Mouse (Mus musculus) stomach, embryonic 14.5 days (tissue): ENCODE measurements around the gene Rufy3. TPM values are rescaled to one million over a fixed set of nuclear protein-coding genes. Genes with fewer than 3 reads are reported as not detected.

Experiments used
- ATAC-seq: fragments of 200-750 bp; cut with Nextera tagmentation; 2 replicates; pipeline ENCODE4 v1.8.0; 2017; ENCODE audit warnings: low read depth, moderate TSS enrichment; ENCODE audit not compliant: insufficient number of reproducible peaks, insufficient read depth, low FRiP score
- H3K27ac ChIP-seq: fragments of 300-500 bp; sonication (generic); 2 replicates; pipeline ENCODE4 v1.5.1; 2014; ENCODE audit warnings: mild to moderate bottlenecking, low read length, moderate library complexity, mixed read lengths
- H3K27me3 ChIP-seq: fragments of 300-500 bp; sonication (generic); 2 replicates; pipeline ENCODE4 v1.6.1; 2014; ENCODE audit warnings: low read length, control low read depth, mixed read lengths; ENCODE audit not compliant: control insufficient read depth, insufficient read depth
- H3K36me3 ChIP-seq: fragments of 300-500 bp; sonication (generic); 2 replicates; pipeline ENCODE4 v1.6.1; 2014; ENCODE audit warnings: mild to moderate bottlenecking, control low read depth, low read length, moderate library complexity, mixed read lengths; ENCODE audit not compliant: control insufficient read depth, insufficient read depth
- H3K4me1 ChIP-seq: fragments of 300-500 bp; sonication (generic); 2 replicates; pipeline ENCODE4 v1.6.1; 2014; ENCODE audit warnings: low read length, control low read depth, mixed read lengths; ENCODE audit not compliant: control insufficient read depth, insufficient read depth
- H3K4me2 ChIP-seq: fragments of 300-500 bp; sonication (generic); replicated peaks from 2 replicates; pipeline ENCODE4 v1.6.1; 2014; ENCODE audit warnings: low read depth, low read length, control low read depth
- H3K4me3 ChIP-seq: fragments of 300-500 bp; sonication (generic); 2 replicates; pipeline ENCODE4 v1.5.1; 2014; ENCODE audit warnings: low read depth, low read length, control low read depth
- H3K9ac ChIP-seq: fragments of 300-500 bp; sonication (generic); replicated peaks from 2 replicates; pipeline ENCODE4 v1.6.1; 2014; ENCODE audit warnings: low read depth, mild to moderate bottlenecking, control low read depth, low read length, moderate library complexity, mixed read lengths
- H3K9me3 ChIP-seq: fragments of 300-500 bp; sonication (generic); 2 replicates; pipeline ENCODE4 v1.6.1; 2016; ENCODE audit warnings: low read depth, low read length, control low read depth; ENCODE audit not compliant: control insufficient read depth
- WGBS: fragments of 180-500 bp; shearing (Covaris S2); extraction: QIAGEN DNeasy Blood & Tissue Kit; methylation state at CpG from one replicate; pipeline ENCODE4 v1.1.7; 2014; 5-methylcytosine and 5-hydroxymethylcytosine counted together
- polyA plus RNA-seq: library from polyadenylated mRNA; unstranded; fragments of >200 nt; fragmentation: Nextera tagmentation; extraction: Ambion mirVana; gene quantifications from 2 replicates; pipeline ENCODE4 v1.2.1, GENCODE M21; 2014

Rufy3 gene
- polyA plus RNA-seq, 1 experiment from 2014 or later: 25.1 TPM

DNA sequence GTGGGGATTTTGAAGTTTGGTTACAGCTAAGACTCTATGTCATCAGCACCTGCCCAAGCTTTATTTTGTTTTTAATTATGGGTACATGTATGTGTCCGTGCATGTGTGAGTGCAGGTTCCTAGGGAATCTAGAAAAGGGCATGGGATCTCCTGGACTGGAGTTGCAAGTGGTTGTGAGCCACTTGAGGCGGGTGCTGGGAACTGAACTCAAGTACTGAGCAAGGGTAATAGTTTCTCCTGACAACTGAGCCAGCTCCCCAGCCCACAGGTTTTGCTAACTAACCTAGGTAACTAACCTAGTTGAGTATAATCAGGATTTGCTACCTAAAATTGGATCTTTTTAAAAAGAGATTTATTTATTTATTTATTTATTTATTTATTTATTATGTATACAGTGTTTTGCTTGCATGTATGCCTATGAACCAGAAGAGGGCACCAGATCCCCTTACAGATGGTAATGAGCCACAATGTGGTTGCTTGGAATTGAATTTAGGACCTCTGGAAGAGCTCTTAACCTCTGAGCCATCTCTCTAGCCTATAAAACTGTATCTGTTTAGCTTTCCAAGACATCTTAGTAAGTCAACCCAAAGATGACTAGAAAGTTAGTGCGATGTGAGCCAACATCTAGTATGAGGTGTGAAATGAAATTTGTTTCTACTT is 124.6 kb downstream of the Rufy3 start:
- H3K27ac ChIP-seq: no peak overlapping the region
- 82% methylated on average over 3 of the region's 3 CpGs for WGBS
- H3K9ac ChIP-seq: no peak overlapping the region
- 0 out of 2 replicates have a peak, but pooled peaks have one; percentile 4 for ATAC-seq
- no peak overlapping the region for H3K4me2 ChIP-seq
- 0 out of 2 replicates have a peak, but pooled peaks cover 3% of the 10 kb centered on the region for H3K4me1 ChIP-seq
- no peaks in the 10 kb centered on the region for H3K36me3 ChIP-seq
- no peaks in the 10 kb centered on the region for H3K27me3 ChIP-seq
- H3K4me3 ChIP-seq: no peak overlapping the region
- H3K9me3 ChIP-seq: no peaks in the 10 kb centered on the region

- Histone ChIP-seq H3K4me1 (0 out of 2 replicates have a peak, but pooled peaks cover 3% of the 10 kb centered on the region), H3K36me3 (no peaks in the 10 kb centered on the region), H3K9ac (no peak overlapping the region), H3K4me2 (no peak overlapping the region), H3K27ac (no peak overlapping the region), H3K4me3 (no peak overlapping the region), H3K9me3 (no peaks in the 10 kb centered on the region), H3K27me3 (no peaks in the 10 kb centered on the region)
- ATAC-seq: no peak
- 22% methylated on average over 10 of the region's 10 CpGs for WGBS
Observed at GRCm38 (mm10) chr5:88690681-88691505, 126.1 kb downstream of the Rufy3 start.

DNA sequence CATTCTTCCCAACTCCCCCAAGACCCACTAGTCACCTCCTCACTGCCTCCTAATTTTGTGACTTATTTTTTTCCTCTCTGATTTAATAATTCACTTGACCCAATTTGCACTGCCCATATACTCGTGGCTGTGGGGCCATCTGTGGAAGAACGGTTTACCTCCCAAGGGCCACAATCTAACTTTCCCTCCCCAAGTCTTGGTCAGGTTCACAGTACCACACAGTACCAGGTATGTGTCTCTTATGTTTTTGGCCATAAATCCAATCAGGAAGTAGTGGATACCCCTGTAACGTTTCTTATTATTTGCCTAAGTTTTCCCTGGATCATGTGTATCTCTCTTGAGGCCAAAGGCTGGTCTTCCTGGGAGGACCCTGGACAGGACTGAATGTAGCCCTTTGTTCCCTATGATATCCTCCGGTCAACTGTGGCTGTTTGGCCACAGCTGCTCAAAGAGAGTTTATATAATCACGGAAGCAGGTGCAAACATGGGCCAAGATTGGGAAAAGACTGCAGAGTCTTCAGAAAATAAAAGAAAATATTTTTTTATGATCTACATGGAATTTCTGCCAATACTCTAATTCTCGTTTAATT is 126.8 kb downstream of the Rufy3 start:
- Histone ChIP-seq H3K9me3 (no peaks in the 10 kb centered on the region), H3K27ac (no peak overlapping the region), H3K27me3 (no peaks in the 10 kb centered on the region), H3K36me3 (no peaks in the 10 kb centered on the region), H3K4me1 (0 out of 2 replicates have a peak, but pooled peaks cover 3% of the 10 kb centered on the region), H3K4me3 (no peak overlapping the region), H3K4me2 (no peak overlapping the region), H3K9ac (no peak overlapping the region)
- 45% methylated on average over 6 of the region's 6 CpGs for WGBS
- no peak for ATAC-seq

- 90% methylated on average over 4 of the region's 4 CpGs for WGBS
- Histone ChIP-seq H3K27me3 (no peaks in the 10 kb centered on the region), H3K4me3 (no peak overlapping the region), H3K9ac (no peak overlapping the region), H3K9me3 (no peaks in the 10 kb centered on the region), H3K27ac (no peak overlapping the region), H3K4me1 (0 out of 2 replicates have a peak, but pooled peaks cover 3% of the 10 kb centered on the region), H3K4me2 (no peak overlapping the region), H3K36me3 (no peaks in the 10 kb centered on the region)
- no peak for ATAC-seq
Observed at GRCm38 (mm10) chr5:88692586-88692985, 127.7 kb downstream of the Rufy3 start.

- Histone ChIP-seq H3K4me3 (no peak overlapping the region), H3K27ac (no peak overlapping the region), H3K4me2 (no peak overlapping the region), H3K9me3 (no peaks in the 10 kb centered on the region), H3K4me1 (0 out of 2 replicates have a peak, but pooled peaks cover 3% of the 10 kb centered on the region), H3K9ac (no peak overlapping the region), H3K36me3 (no peaks in the 10 kb centered on the region), H3K27me3 (no peaks in the 10 kb centered on the region)
- no peak for ATAC-seq
Observed at GRCm38 (mm10) chr5:88693057-88693456, 128.2 kb downstream of the Rufy3 start.

GRCm38 (mm10) chr5:88697291-88697690 is 132.5 kb downstream of the Rufy3 start:
- Histone ChIP-seq H3K27ac (no peak overlapping the region), H3K4me2 (no peak overlapping the region), H3K27me3 (no peaks in the 10 kb centered on the region), H3K4me3 (no peak overlapping the region), H3K36me3 (no peaks in the 10 kb centered on the region), H3K9ac (no peak overlapping the region), H3K9me3 (no peaks in the 10 kb centered on the region), H3K4me1 (no peaks in the 10 kb centered on the region)
- 81% methylated on average over 5 of the region's 5 CpGs for WGBS
- ATAC-seq: no peak

GRCm38 (mm10) chr5:88699251-88699913 is 134.5 kb downstream of the Rufy3 start:
- Histone ChIP-seq H3K4me2 (no peak overlapping the region), H3K27ac (no peak overlapping the region), H3K4me3 (no peak overlapping the region), H3K27me3 (no peaks in the 10 kb centered on the region), H3K36me3 (no peaks in the 10 kb centered on the region), H3K9me3 (no peaks in the 10 kb centered on the region), H3K9ac (no peak overlapping the region), H3K4me1 (no peaks in the 10 kb centered on the region)
- ATAC-seq: 0 out of 2 replicates have a peak, but pooled peaks have one; percentile 71
- WGBS: 62% methylated on average over 4 of the region's 4 CpGs
